In genomic region chr12:87449456-87449855, GRCm38 (mm10) we compare ENCODE assay signal across 51 mouse cellular contexts. TPM values are rescaled to one million over a fixed set of nuclear protein-coding genes. Genes with fewer than 3 reads are reported as not detected.
"Had no signal": no experiment of that assay in that cellular context is flagged by ENCODE, and none has a peak within 500 bp of the region (broad histone marks: within the 10 kb centered on the region; RNA-seq: fewer than 3 reads in every experiment).

No protein-coding gene starts in this region.

- DNase-seq: heart, postnatal 10 days; heart, postnatal 14 days; heart, postnatal 36 days; heart, postnatal 4 days; kidney, adult 11 months; kidney, adult 18-20 months; kidney, adult 2 months; kidney, adult 8-10 months; kidney, adult 9 months; kidney, postnatal 10 days; kidney, postnatal 14 days; kidney, postnatal 25 days; kidney, postnatal 36 days; kidney, postnatal 4 days; layer of hippocampus, adult 9-11 months; layer of hippocampus, postnatal 36 days had no signal

- H3K27me3 ChIP-seq: heart, embryonic 12.5 days; heart, embryonic 13.5 days; heart, embryonic 15.5 days; hindbrain, embryonic 12.5 days; hindbrain, embryonic 13.5 days; hindbrain, embryonic 15.5 days; intestine, embryonic 15.5 days; kidney, embryonic 15.5 days had no signal

- H3K9ac ChIP-seq: heart, embryonic 12.5 days; heart, embryonic 13.5 days; heart, embryonic 15.5 days; hindbrain, embryonic 12.5 days; hindbrain, embryonic 13.5 days; hindbrain, embryonic 14.5 days; hindbrain, embryonic 15.5 days; intestine, embryonic 15.5 days; kidney, embryonic 15.5 days had no signal

- H3K4me2 ChIP-seq: heart, embryonic 11.5 days; heart, embryonic 12.5 days; heart, embryonic 13.5 days; heart, embryonic 15.5 days; hindbrain, embryonic 12.5 days; hindbrain, embryonic 13.5 days; hindbrain, embryonic 14.5 days; hindbrain, embryonic 15.5 days; intestine, embryonic 15.5 days; kidney, embryonic 15.5 days had no signal

- H3K4me3 ChIP-seq: heart, embryonic 10.5 days; heart, embryonic 12.5 days; heart, embryonic 13.5 days; heart, embryonic 15.5 days; hindbrain, embryonic 10.5 days; hindbrain, embryonic 12.5 days; hindbrain, embryonic 13.5 days; hindbrain, embryonic 15.5 days; intestine, embryonic 15.5 days; kidney, embryonic 15.5 days; layer of hippocampus, adult 2 months had no signal

- H3K9me3 ChIP-seq: heart, embryonic 10.5 days; heart, embryonic 12.5 days; heart, embryonic 13.5 days; heart, embryonic 15.5 days; hindbrain, embryonic 10.5 days; hindbrain, embryonic 12.5 days; hindbrain, embryonic 13.5 days; hindbrain, embryonic 15.5 days; intestine, embryonic 15.5 days; kidney, embryonic 15.5 days had no signal

- H3K27ac ChIP-seq: heart, embryonic 10.5 days; heart, embryonic 13.5 days; heart, embryonic 15.5 days; hindbrain, embryonic 10.5 days; hindbrain, embryonic 12.5 days; hindbrain, embryonic 13.5 days; hindbrain, embryonic 14.5 days; hindbrain, embryonic 15.5 days; hindbrain, postnatal 0 days; intestine, embryonic 15.5 days; kidney, embryonic 15.5 days; kidney, postnatal 0 days; layer of hippocampus, adult 2 months had no signal

RNA-seq across cellular contexts. Expression of gene Gm5788, which starts 45.1 kb away (rescaled TPM):
- total RNA-seq: heart, postnatal 10 days; heart, postnatal 14 days; heart, postnatal 25 days; heart, postnatal 36 days; heart, postnatal 4 days; hematopoietic stem cell, adult 5-6 weeks; hindbrain, postnatal 0 days; layer of hippocampus, adult 18-20 months; layer of hippocampus, adult 2 months; layer of hippocampus, adult 8-10 months; layer of hippocampus, postnatal 10 days; layer of hippocampus, postnatal 14 days; layer of hippocampus, postnatal 25 days; layer of hippocampus, postnatal 36 days; left cerebral cortex, adult 18-20 months had no signal
- polyA plus RNA-seq: heart, embryonic 10.5 days; heart, embryonic 11.5 days; heart, embryonic 12.5 days; heart, embryonic 13.5 days; heart, embryonic 14.5 days; heart, embryonic 15.5 days; heart, embryonic 16.5 days; heart, postnatal 0 days; hindbrain, embryonic 10.5 days; hindbrain, embryonic 11.5 days; hindbrain, embryonic 12.5 days; hindbrain, embryonic 13.5 days; hindbrain, embryonic 14.5 days; hindbrain, embryonic 15.5 days; hindbrain, embryonic 16.5 days; hindbrain, postnatal 0 days; inflammation-experienced regulatory T-cells, adult 6 months; intestine, embryonic 14.5 days; intestine, embryonic 15.5 days; intestine, embryonic 16.5 days; intestine, postnatal 0 days; kidney, adult 2 months; kidney, embryonic 14.5 days; kidney, embryonic 15.5 days; kidney, embryonic 16.5 days; kidney, postnatal 0 days; large intestine, adult 2 months had no signal
